Mouse (Mus musculus) ovary, adult 10 weeks (tissue): Measurements from ENCODE around the gene Insrr. TPM values are rescaled to one million over a fixed set of nuclear protein-coding genes. Genes with fewer than 3 reads are reported as not detected.

Source experiments
- polyA plus RNA-seq: library from polyadenylated mRNA; stranded (reverse); fragments of 350-450 nt; fragmentation: Illumina TruSeq; extraction: RNeasy Lipid Tissue Mini Kit (QIAGEN cat#74804); gene quantifications from one replicate; pipeline ENCODE4 v1.2.3, GENCODE M21; 2014

Insrr gene
- polyA plus RNA-seq: not detected

DNA sequence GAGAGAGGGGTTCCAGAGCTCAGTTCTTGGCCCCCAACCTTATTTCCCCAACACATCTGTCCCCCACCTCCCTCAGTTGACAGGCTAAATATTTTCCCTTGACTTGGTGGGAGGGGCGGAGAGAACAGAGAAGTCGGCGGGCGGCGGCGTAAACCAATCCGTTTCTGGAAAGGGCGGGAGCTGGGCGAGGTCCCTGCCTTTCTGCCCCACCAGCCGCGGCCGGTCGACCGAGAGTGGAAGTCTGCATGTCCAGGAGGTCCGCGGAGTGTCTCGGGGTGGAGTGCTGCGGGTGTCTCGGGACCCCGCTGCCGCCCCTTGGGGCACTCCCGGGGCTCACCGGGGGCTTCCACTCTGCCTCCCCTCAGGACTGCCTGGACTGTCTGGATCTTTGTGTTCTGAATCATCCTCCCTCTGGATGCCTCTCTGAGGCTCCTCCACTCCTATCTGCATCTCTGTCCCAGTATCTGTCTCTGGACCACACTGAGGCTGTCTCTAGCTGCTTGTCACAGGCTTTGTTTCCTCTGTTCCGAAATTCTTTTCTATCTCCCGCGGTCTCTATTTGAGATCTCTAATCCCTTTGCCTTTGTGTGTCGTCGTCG, at the start of gene Insrr:
Gene Insrr (plus strand): TSS at position 216 of the 599 bp plus-strand sequence.

GRCm38 (mm10) chr3:87748431-87748830, 48.3 kb upstream of the Insrr start, which contains the start of gene Lrrc71:
TSS of gene Lrrc71 (minus strand) at chr3:87748625.

GRCm38 (mm10) chr3:87794922-87795325, 1.8 kb upstream of the Insrr start, which contains the start of gene Ntrk1:
TSS of gene Ntrk1 (minus strand) at chr3:87795162.

DNA sequence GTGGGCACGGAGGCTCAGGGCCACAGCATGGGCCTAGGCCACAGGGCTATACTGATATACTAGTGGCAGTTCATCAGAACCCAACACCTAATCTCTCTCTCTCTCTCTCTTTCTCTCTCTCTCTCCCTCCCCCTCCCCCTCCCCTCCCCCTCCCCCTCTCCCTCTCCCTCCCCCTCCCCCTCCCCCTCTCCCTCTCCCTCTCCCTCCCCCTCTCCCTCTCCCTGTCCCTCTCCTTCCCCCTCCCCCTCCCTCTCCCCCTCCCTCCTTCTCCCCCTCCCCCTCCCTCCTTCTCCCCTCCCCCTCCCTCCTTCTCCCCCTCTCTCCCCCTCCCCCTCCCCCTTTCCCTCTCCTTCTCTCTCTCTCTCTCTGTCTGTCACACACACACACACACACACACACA, 27.5 kb downstream of the Insrr start, which contains the start of gene Pear1:
Gene Pear1 (minus strand): TSS at position 101 of the 400 bp plus-strand sequence.

GRCm38 (mm10) chr3:87846650-87847110, 49.9 kb downstream of the Insrr start, which contains the start of gene Sh2d2a:
TSS of gene Sh2d2a (plus strand) at chr3:87846755.

Other genes with a start within 250 kb of the Insrr start
- gene Arhgef11, start 179.4 kb upstream of the Insrr start, polyA plus RNA-seq: 32.7 TPM
- 0.88 TPM for gene Lrrc71, start 48.3 kb upstream of the Insrr start, polyA plus RNA-seq
- gene Ntrk1, start 1.8 kb upstream of the Insrr start, polyA plus RNA-seq: not detected
- 1.1 TPM for gene Pear1, start 27.4 kb downstream of the Insrr start, polyA plus RNA-seq
- gene Sh2d2a, start 49.8 kb downstream of the Insrr start, polyA plus RNA-seq: 0.14 TPM
- 3.7 TPM for gene Prcc, start 88.7 kb downstream of the Insrr start, polyA plus RNA-seq
- 146 TPM for gene Hdgf, start 109.4 kb downstream of the Insrr start, polyA plus RNA-seq
- 52.2 TPM for gene Mrpl24, start 122.6 kb downstream of the Insrr start, polyA plus RNA-seq
- gene Isg20l2, start 133.4 kb downstream of the Insrr start, polyA plus RNA-seq: 42.8 TPM
- gene Rrnad1, start 133.8 kb downstream of the Insrr start, polyA plus RNA-seq: 5.2 TPM
- gene Crabp2, start 151.7 kb downstream of the Insrr start, polyA plus RNA-seq: 20.6 TPM
- 8.0 TPM for gene Nes, start 174.1 kb downstream of the Insrr start, polyA plus RNA-seq
- 0.74 TPM for gene Bcan, start 203.3 kb downstream of the Insrr start, polyA plus RNA-seq
- not detected for gene Hapln2, start 230.6 kb downstream of the Insrr start, polyA plus RNA-seq
- gene Gpatch4, start 246.2 kb downstream of the Insrr start, polyA plus RNA-seq: 8.7 TPM